In the genomic region with DNA sequence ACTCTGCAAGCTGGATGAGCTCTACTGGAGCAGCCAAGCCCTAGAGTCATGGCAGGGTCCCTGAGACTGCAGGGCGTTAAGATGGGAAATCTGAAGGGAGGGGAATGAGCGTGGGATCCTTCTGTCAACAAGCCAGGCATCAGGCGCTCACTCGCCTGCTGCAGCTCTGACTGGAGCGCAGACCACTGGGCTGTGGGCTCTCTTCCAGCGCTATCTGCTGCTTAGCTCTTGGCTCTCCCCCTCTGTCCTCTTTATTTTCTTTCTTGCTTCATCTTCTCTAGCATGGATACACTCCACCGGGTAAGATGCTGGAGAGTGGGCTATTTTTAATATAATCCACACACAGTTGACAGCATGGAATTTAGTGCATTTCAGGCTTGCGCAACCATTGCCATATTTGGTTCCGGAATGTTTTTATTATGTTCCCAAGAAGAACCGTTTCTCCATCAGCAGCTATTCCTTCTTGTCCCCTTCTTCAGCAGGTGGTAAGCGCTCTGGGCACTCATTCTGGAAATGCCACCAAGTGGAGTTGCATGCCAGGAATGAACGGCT, we compare ENCODE assay signal across 7 mouse cellular contexts. TPM values are rescaled to one million over a fixed set of nuclear protein-coding genes. Genes with fewer than 3 reads are reported as not detected.
A peak's percentile ranks its signal among the peaks of the same experiment; 100 is the strongest.
DNase-seq lines count a peak whose midpoint lies in the region.

No protein-coding gene starts in this region.

- intact Hi-C loops in left cerebral cortex, postnatal 14 days (cut with DNase I): no loop called here

- DNase-seq in left cerebral cortex, postnatal 14 days (ENCODE audit: low spot score in 2 of 2): peak; percentile 46 to 76
- DNase-seq in left cerebral cortex, adult 18-20 months (ENCODE audit: low spot score in 2 of 2): no peak
- DNase-seq in fibroblast of lung, adult 2 months (ENCODE audit: low read depth): peak; percentile 28
- peak; percentile 29 for DNase-seq in kidney, adult 11 months
- peak; percentile 35 to 84 for DNase-seq in lung, postnatal 4 days
- no peak for DNase-seq in thymus, postnatal 25 days
- no peak for DNase-seq in spleen, postnatal 4 days (ENCODE audit: low spot score in 2 of 2)

RNA-seq across cellular contexts. Expression of gene Slc35c1, which starts 31.7 kb away (rescaled TPM):
- total RNA-seq in left cerebral cortex, postnatal 14 days (2021): 10 to 100 TPM; 20.5 to 22.1 TPM
- 10 to 100 TPM; 15.9 to 18.0 TPM for total RNA-seq in left cerebral cortex, adult 18-20 months (2021)

RNA-seq across cellular contexts. Expression of gene Cry2, which starts 58.2 kb away (rescaled TPM):
- 100 to 1,000 TPM; 109 to 116 TPM for total RNA-seq in left cerebral cortex, postnatal 14 days (2021)
- 100 to 1,000 TPM; 124 to 136 TPM for total RNA-seq in left cerebral cortex, adult 18-20 months (2021)

Comparison
In these comparisons a context has a peak if more than half of its experiments do, and no peak if none do; other contexts are left out.
1. DNase-seq: peak in left cerebral cortex, postnatal 14 days (2 of 2), fibroblast of lung, adult 2 months (single experiment), kidney, adult 11 months (single experiment) and lung, postnatal 4 days (2 of 2); none in left cerebral cortex, adult 18-20 months (0 of 2), thymus, postnatal 25 days (single experiment) and spleen, postnatal 4 days (0 of 2).